Mouse (Mus musculus): ENCODE data around the gene Nampt.

The Nampt gene

DNA sequence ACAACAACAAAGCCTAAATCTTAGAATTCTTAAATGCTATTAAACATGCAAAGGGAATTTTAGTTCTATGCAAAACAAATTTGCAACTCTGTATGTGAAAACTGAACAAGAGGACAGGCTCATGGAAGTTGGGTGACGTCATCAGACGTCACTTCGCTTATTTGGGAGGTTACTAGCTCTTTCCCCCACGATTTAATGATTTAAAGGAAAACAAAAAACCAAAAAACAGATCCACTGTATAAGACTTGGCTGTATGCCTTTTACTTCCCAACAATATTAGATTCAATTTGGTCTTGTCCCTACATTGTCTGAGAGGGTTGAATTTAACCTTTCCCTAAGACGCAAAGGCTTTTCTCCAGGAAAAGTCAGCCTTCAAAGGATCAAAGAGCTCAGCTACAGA is at the start of gene Nampt:
TSS of gene Nampt (plus strand) at position 130 of the 400 bp plus-strand sequence.
- peak in 1 of 2 experiments; percentile 38 for DNase-seq

DNA sequence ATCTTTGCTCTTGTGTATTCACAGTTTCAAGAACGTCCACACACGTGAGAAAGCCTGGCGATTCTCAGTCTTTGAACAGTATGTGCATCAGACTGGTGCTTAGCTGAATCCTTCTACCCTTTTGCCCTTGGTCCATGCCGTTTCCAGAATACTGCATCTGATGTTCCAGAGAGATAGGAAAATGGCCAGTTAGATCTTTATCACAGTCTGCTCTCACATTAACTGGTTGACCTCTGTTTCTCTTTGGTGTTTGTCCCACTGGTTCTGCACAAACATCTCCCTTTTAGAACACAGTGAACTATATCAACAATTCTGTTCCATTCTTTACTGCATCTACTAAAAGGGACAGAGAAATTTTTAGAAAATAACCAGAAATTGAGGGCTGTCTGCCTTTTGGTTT is 48.6 kb upstream of the Nampt start:
- peak in 1 of 2 experiments; percentile 40 for DNase-seq

GRCm38 (mm10) chr12:32774592-32774991 is 44.8 kb upstream of the Nampt start:
- DNase-seq, result no peak

GRCm38 (mm10) chr12:32789092-32789491 is 30.3 kb upstream of the Nampt start:
- DNase-seq, result no peak

GRCm38 (mm10) chr12:32795765-32796471 is 23.4 kb upstream of the Nampt start:
- no peak for DNase-seq

DNA sequence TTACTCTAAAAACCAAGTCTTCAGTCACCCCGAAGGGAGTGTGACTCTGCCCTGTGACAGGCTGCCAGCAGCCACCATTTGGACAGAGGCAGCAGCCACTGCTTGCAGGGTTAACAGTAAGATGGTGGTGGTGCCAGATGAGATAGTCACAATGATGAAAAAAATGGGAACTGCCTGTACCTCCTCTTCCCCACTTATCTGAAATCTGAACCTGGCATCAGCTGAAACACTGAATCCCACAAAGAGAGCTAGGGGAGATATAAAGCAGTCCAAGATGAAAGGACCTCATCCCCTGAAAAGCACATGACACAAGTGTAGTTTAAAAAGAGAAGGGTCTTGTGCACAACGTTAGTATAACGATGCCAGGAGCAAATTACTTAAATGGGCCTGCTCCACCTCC is 21.9 kb upstream of the Nampt start:
- no peak for DNase-seq

- DNase-seq, result peak; percentile 7 to 36
These were observed 18.3 kb upstream of the Nampt start for GRCm38 (mm10) chr12:32801078-32801477.

- DNase-seq, result no peak
These were observed 13.8 kb upstream of the Nampt start for GRCm38 (mm10) chr12:32805559-32805958.

- peak; percentile 99 for DNase-seq
These were observed 669 bp downstream of the Nampt start for GRCm38 (mm10) chr12:32819823-32820605.

DNA sequence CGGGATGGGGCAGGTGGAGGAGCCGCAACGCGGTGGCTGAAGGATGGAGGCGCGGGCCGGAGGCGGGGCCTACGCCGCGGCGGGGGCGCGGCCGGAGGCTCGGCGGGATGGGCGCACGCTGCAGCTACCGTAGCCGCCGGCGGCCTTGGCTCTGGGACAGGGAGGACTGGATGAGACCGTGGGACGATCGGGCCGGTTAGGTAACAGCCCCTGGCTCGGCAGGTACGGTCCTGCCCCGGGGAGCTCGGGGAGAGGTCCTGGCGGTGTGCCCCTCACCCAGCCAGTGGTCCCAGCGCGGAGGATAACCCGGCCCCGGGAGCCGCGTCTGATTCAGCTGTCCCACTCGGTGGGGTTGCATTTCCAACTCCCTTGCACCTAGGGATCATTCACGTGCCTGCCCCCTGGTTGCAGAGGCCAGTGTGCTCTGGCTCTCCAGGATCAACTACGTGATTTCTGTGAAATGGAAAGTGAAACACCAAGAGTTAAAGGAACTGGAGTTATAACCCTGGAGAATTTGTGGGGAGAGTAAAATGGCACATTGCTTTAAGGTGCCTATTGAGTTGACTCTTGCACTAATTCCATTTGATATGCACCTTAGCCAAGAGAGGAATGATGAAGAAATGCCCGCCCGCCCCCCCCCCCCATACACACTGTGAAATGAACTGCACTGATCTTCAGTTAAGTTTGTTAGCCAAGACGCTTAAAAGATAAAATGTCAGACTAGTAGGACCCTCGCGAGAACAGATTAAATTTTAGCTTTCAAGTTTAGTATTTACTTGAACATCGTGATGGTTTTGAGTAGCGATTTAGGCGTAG is 1.6 kb downstream of the Nampt start:
- peak; percentile 73 to 85 for DNase-seq

- no peak for DNase-seq
These were observed 2.2 kb downstream of the Nampt start for GRCm38 (mm10) chr12:32821504-32822011.

DNA sequence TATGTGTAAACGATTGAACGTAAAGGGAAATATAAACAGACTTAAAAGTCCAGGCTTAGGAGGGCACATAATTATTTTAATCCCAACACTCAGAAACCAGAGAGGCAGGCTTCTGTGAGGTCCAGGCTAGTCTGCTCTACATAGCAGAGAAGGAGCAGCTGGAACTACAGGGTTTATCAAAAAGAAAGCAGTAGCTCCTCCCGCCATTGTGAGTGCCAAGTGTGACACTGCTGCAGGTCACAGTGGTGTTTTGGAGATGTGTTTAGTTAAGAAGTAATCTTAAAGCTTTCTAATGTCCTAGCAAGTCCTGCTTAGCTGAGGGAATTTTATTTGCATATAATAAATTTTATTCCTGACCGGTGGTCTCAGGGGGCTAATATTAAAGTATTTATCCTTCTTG is 2.7 kb downstream of the Nampt start:
- DNase-seq, result no peak

DNA sequence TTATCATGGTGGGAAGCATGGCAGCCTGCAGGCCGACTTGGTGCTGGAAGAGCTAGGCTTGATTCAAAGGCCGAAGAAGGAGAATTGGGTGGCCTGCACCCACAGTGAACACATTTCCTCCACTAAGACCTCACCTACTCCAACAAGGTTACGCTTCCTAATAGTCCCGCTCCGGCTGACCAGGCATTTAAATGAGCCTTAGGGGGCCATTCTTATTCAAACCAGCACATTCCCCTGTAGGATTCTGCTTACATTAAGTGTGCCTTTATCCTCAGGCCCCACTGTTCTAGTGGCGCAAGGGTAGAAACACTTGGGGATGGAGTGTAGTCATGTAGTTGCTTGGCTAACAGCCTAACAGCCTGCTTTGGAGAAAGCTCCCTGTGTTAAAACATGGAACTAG is 5.2 kb downstream of the Nampt start:
- DNase-seq, result no peak

DNA sequence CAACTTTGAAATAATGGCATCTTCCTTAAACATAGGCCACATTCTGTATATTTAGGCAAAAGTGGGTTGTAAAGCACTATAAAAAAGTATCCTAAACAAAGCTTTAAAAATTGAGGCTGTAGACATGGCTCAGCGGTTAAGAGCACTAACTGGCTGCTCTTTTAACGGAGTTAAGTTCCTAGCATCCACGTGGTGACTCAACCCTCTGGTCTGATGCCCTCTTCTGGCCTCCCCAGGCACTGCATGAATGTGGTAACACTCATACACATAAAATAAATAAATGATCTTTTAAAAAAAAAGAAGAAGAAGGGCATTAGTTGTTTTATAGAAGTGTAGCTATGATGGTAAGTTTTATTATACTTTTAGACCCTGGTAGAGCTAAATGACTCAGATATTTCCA is 7.6 kb downstream of the Nampt start:
- DNase-seq, result peak; percentile 70 to 88

DNA sequence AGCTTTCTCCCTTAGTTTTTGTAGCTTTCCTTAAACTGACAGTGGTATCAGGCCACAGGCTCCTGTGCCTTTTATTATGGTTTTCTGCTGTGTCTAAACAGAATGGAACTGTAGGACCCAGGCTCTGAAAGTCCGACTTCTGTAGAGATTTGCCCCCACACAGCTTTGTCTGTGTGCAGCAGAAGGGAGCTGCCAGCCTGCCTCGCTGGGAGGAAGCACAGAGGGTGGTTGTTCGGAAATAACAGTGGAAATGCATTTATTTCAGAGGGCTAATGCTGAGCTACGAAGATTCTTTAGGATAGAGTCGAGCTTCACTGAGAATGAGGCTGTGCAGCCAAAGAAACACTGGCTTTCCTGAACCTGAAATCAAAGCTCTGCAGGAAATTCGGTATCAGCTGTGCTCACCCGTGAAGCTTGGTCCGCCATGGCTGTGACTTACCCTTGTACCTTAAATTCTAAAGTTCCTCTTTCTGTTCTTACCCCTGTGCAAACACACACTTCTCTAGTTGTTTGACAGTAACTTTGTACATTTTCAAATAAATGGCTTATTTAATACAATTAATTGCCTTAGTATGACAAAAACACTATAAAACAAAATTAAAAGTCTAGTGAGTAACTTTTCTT is 8.9 kb downstream of the Nampt start:
- no peak for DNase-seq

DNA sequence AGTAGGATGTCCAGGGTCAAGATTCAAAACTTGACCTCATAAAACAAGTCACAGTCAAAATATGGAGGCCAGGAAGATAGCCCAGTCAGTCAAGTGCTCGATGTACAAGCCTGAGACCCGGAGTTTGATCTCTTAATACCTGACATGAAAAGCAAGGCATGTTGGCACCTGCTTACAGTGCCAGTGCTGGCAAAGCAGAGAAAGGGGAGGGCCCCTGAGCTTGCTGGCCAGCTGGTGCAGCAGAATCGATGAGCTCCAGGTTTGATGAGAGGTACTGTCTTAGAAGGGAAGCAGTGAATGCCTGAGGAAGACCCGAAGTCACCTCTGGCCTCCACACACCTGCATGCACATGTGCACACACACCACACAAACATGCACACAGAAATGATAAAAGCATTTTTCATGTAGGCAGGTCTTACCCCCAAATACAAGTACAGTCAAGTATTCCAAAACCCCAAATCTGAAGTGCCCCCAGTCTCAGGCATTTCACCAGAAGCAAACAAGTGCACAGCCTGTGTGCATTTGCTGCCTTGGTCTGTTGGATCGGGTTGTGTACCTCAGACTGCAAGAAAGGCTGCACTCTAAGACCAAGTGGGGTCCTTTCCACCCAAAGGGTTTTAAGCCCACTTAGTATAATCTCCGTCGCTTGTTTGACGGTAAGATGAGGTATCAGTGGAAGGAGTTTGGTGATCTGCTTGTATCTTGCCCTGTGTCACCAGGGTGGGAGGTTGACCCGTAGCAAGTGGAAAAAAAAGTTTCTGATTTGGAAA is 10.2 kb downstream of the Nampt start:
- DNase-seq, result peak; percentile 58 to 62

GRCm38 (mm10) chr12:32832076-32832475 is 12.7 kb downstream of the Nampt start:
- no peak for DNase-seq

DNA sequence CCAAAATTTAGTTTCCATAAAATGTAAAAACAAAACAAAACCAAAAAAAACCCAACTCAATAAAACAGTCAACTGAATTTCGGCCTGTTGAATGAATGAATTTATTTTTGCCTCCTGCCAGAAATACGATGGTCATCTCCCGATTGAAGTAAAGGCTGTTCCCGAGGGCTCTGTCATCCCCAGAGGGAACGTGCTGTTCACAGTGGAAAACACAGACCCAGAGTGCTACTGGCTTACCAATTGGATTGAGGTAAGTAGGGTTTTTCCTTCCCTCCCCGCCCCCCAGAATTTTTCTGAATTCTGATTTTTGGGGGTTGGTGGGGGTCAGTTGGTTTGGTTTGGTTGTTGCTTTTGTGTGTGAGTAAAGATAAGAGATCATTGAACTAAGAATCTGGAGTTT is 15.4 kb downstream of the Nampt start:
- no peak for DNase-seq

- DNase-seq, result peak; percentile 53 to 71
These were observed 15.9 kb downstream of the Nampt start for GRCm38 (mm10) chr12:32835235-32835634.

DNA sequence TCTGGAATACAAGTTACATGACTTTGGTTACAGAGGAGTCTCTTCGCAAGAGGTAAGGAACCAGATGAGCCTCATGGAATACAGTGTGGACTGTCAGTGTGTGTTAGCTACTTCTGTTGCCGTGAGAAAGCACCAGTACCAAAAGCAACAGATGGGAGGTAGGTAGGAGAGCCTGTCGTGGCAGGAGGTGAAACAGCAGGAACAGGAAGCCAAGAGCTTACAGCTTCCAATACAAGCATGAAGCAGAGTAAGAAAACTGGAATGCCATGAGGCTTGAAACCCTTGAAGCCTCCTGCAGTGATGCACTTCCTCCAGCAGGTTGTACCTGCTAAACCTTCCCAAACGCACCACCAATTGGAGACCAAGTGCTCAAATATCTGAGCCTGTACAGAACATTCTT is 19.1 kb downstream of the Nampt start:
- no peak for DNase-seq

GRCm38 (mm10) chr12:32838954-32839353 is 19.6 kb downstream of the Nampt start:
- DNase-seq, result no peak

DNA sequence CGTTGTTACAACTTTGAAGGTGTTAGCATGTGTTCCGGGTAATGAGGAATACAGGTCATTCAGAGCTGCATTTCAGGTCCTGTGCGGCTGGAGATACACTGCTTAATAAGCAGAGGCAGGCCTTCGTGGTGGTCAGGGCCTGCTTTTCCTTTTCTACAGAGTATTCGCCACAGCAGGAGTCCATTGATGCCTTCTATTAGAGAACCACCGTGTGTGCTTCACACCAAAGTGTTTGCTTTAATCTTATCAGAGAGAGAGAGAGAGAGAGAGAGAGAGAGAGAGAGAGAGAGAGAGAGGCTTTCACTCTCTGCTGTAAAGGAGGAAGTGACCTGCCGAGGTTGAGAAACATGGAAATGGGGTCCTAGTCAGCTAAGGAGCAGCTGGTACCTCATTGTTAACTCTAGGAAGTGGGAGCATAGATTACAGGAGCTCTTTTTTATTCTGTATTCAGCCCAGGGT is 22.1 kb downstream of the Nampt start:
- no peak for DNase-seq
